Mouse (Mus musculus) adrenal gland, postnatal 4 days (tissue): ENCODE measurements around the gene Btbd2. TPM values are rescaled to one million over a fixed set of nuclear protein-coding genes. Genes with fewer than 3 reads are reported as not detected.
A peak's percentile ranks its signal among the peaks of the same experiment; 100 is the strongest.

Source experiments
- DNase-seq, 2 experiments: peaks; one replicate each; pipeline ENCODE4 v3.0.0; 2021 to 2022; ENCODE audit warnings: low spot score in 2 of 2, mixed read lengths in 2 of 2
- long read RNA-seq, 2 experiments: library from polyadenylated mRNA; stranded (forward); transcript quantifications; one replicate each; pipeline ENCODE4 v2.0.0; 2021
- total RNA-seq, 2 experiments: library from RNA; stranded (reverse); gene quantifications; 2 replicates each; pipeline ENCODE4 v1.2.3; 2021

Gene Btbd2
- total RNA-seq = 10 to 100 TPM; 72.0 to 76.3 TPM
- long read RNA-seq, experiment 1, transcript Btbd2-202 (9 exons, 2,449 nt) = major isoform, 69 of 102 reads
- long read RNA-seq, experiment 1, partial matches to known transcripts = 6 of 102 reads
- long read RNA-seq, experiment 1, other reads (novel, unspliced or antisense) = 26 of 102 reads
- long read RNA-seq, experiment 2, transcript Btbd2-202 (9 exons, 2,449 nt) = major isoform, 148 of 224 reads
- long read RNA-seq, experiment 2, partial matches to known transcripts = 11 of 224 reads
- long read RNA-seq, experiment 2, other reads (novel, unspliced or antisense) = 64 of 224 reads

- no peak for DNase-seq
These were observed at the start of gene Btbd2 for GRCm38 (mm10) chr10:80656863-80657623. TSS of gene Btbd2 (minus strand) at chr10:80657071.

- DNase-seq = no peak
These were observed 48.6 kb upstream of the Btbd2 start for GRCm38 (mm10) chr10:80705479-80705878.

- DNase-seq = no peak
These were observed 48.2 kb upstream of the Btbd2 start for GRCm38 (mm10) chr10:80705033-80705432.

GRCm38 (mm10) chr10:80704418-80704817 is 47.5 kb upstream of the Btbd2 start:
- DNase-seq = no peak

- no peak for DNase-seq
These were observed 46.8 kb upstream of the Btbd2 start for GRCm38 (mm10) chr10:80703643-80704042.

- DNase-seq = peak; percentile 80 to 94
These were observed 45.9 kb upstream of the Btbd2 start for GRCm38 (mm10) chr10:80702536-80703390.

GRCm38 (mm10) chr10:80701721-80702535 is 45.1 kb upstream of the Btbd2 start, which contains the start of the genes Mob3a and Izumo4:
TSS of gene Mob3a (minus strand) at chr10:80701977.
TSS of gene Izumo4 (plus strand) at chr10:80702184.
- peak; percentile 96 to 98 for DNase-seq

GRCm38 (mm10) chr10:80700732-80701131 is 43.9 kb upstream of the Btbd2 start:
- DNase-seq = no peak

GRCm38 (mm10) chr10:80700038-80700504 is 43.2 kb upstream of the Btbd2 start:
- DNase-seq = no peak

GRCm38 (mm10) chr10:80698605-80699004 is 41.7 kb upstream of the Btbd2 start:
- no peak for DNase-seq

GRCm38 (mm10) chr10:80697812-80698211 is 40.9 kb upstream of the Btbd2 start:
- no peak for DNase-seq

GRCm38 (mm10) chr10:80697393-80697787 is 40.5 kb upstream of the Btbd2 start:
- no peak for DNase-seq

- DNase-seq = no peak
These were observed 39.9 kb upstream of the Btbd2 start for GRCm38 (mm10) chr10:80696502-80697392.

GRCm38 (mm10) chr10:80695801-80696501 is 39.1 kb upstream of the Btbd2 start:
- no peak for DNase-seq

- no peak for DNase-seq
These were observed 38.3 kb upstream of the Btbd2 start for GRCm38 (mm10) chr10:80695186-80695585.

- no peak for DNase-seq
These were observed 37.5 kb upstream of the Btbd2 start for GRCm38 (mm10) chr10:80694159-80694938.

- DNase-seq = no peak
These were observed 36.7 kb upstream of the Btbd2 start for GRCm38 (mm10) chr10:80693401-80694045.
